Mouse (Mus musculus) cerebral cortex, adult 2 months (tissue): Measurements from ENCODE around the gene Hectd3.

Experiments
- WGBS: fragments of 180-500 bp; shearing (Covaris S2); methylation state at CpG from one replicate; pipeline ENCODE4 v1.1.7; 2018; 5-methylcytosine and 5-hydroxymethylcytosine counted together

Gene Hectd3

GRCm38 (mm10) chr4:117014901-117015415 is 19.8 kb downstream of the Hectd3 start:
- 57% methylated on average over 4 of the region's 4 CpGs for WGBS

DNA sequence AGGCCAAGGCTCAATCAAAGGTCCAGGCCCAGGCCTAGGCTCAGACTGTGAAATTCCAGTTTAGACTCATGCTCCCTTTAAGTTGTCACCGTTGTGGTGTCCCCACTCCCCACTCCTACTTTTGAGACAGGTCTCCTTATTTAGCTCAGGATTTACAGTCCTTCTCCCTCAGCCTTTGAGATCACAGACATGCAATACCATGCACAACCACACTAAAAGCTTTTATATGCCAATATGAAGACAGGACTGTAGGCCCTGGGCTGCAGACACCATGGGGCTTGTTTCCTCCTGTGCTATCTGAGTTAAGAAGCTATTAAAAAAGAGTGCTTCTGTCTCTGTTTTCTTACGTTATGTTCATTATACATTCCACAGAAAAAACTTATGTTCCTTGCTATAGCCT is 22.6 kb downstream of the Hectd3 start:
- WGBS: 68% methylated on average over 2 of the region's 2 CpGs

DNA sequence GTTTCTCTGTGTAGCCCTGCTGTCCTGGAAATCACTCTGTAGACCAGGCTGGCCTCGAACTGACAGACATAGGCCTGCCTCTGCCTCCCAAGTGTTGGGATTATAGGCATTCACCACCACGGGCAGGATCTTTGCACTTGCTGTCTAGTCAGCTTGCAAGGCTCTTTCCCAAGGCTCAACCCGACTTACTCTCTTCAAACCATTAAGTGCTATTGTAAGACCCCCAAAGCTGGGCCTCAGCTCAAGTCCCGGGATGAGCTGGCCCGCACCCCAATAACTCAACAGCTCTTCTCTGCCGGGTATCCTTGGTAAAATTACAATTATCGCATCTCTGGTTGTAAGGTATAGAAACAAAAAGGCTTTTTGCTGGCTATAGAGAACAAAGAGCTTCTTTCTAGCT is 23.2 kb downstream of the Hectd3 start:
- WGBS: 81% methylated on average over 7 of the region's 7 CpGs

GRCm38 (mm10) chr4:117019206-117020134 is 24.4 kb downstream of the Hectd3 start, which contains the start of gene Eif2b3:
Gene Eif2b3, plus strand, starts transcription at chr4:117019402.
- WGBS: under 1% methylated on average over 61 of the region's 61 CpGs

GRCm38 (mm10) chr4:117023469-117023868 is 28.4 kb downstream of the Hectd3 start:
- WGBS: 97% methylated on average over 4 of the region's 4 CpGs

DNA sequence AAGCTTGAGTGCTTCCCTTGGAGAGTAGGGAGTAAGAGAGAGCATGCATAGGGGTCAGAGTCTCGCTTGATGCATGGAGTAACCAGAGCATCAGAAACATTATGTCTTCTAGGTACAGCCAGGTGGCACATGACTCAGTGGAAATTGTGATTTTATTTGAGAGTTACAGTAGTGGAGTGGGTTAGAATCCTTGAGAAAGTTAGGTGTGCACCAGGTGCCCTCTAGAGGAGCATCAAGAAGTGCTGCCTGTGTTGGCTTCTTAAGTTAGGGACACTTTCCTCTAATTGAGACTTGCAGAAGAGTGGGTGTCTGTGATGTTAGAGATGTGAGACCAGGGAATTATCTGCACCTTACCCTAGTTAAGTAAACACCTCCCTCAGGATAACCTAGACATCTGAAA is 36.0 kb downstream of the Hectd3 start:
- 94% methylated on average over 1 of the region's 1 CpGs for WGBS

DNA sequence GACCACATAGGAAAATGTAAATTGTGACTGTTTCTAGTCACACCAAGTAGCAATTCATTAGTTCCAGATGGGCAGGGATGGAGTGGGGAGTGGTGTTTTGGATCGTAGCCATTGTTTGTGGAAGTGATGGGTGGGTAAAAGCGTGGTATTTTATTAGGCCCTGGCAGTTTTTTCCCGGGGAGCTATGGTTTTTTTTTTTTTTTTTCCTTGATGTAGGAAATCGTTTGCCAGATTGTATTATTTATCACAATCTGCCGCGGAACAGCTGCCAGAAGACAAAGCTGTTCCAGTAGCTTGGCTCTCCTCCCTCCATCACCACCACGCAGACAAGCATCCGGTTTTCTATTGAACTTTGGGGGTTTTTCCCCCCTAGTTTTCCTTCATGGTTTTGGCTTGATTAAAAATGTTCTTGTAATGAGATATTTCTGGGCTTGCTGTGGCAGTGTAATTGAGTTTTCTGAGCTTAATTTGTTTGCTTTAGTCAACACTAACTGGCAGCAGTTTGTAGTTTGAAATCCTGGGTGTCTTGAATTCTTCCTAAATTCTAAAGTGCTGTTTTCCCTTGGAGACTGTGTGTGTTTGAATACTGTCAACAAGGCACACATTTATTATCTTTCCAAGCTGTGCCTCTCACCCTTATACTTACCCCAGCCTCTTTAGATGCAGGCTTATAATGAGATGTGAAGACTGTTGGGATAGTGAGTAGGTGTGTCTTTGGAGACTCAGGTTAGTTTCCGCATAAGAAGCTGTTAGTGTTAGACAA is 45.0 kb downstream of the Hectd3 start:
- WGBS: 17% methylated on average over 9 of the region's 9 CpGs

- 66% methylated on average over 1 of the region's 1 CpGs for WGBS
Observed at GRCm38 (mm10) chr4:117040791-117041190, 45.7 kb downstream of the Hectd3 start.

- WGBS: 53% methylated on average over 4 of the region's 4 CpGs
Observed at GRCm38 (mm10) chr4:117041283-117041721, 46.2 kb downstream of the Hectd3 start.

GRCm38 (mm10) chr4:117048836-117049235 is 53.7 kb downstream of the Hectd3 start:
- 57% methylated on average over 3 of the region's 3 CpGs for WGBS

GRCm38 (mm10) chr4:117049485-117049884 is 54.4 kb downstream of the Hectd3 start:
- 97% methylated on average over 1 of the region's 1 CpGs for WGBS

GRCm38 (mm10) chr4:117052626-117053025 is 57.5 kb downstream of the Hectd3 start:
- 74% methylated on average over 4 of the region's 4 CpGs for WGBS

GRCm38 (mm10) chr4:117053956-117054355 is 58.8 kb downstream of the Hectd3 start:
- 89% methylated on average over 4 of the region's 4 CpGs for WGBS
